Mouse (Mus musculus) embryo, embryonic 10.5 days (tissue): ENCODE measurements at regions not wholly inside any gene's neighbourhood (a gene's known extent, or its start where the extent isn't known, plus 50 kb on each side); places are given as distances from the start of the nearest gene placed in this dataset.

Source experiments
- DNase-seq: peaks from one replicate; pipeline ENCODE4 v3.0.0-alpha.2; 2015; ENCODE audit warnings: low spot score

DNA sequence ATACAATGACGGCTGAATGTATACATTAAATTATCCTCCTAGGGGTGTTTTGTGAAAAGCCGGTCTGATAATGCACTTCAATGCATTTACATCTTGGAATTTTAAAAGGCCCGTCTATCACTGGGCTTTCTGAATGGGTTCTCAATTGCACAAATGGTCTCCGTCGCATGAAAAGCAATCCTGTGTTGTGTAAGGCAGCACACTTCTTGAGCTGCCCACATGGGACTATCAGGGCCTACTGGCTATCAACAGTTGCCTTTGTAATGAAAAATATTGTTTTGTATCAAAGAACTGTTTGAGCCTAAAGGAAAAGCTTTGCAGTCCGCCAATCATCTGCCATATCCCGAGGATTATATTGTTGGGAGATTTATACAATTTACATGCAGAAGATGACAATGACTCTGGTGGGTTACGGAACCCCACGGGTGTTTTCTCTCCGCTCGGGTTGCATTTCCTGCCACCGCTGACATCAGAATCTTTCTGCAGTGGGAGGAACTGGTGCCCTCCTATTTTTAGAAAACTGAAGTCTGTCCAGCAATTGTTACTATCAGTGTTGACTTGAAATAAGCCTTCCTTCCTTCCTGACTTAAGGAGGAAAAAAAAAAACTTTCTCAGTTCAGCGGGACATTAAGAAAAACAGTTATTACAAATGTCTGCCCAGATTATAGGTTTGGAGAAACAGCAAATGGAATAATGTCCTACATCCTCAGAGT is 118.7 kb downstream of the Tmem26 start:
- DNase-seq: no peak

DNA sequence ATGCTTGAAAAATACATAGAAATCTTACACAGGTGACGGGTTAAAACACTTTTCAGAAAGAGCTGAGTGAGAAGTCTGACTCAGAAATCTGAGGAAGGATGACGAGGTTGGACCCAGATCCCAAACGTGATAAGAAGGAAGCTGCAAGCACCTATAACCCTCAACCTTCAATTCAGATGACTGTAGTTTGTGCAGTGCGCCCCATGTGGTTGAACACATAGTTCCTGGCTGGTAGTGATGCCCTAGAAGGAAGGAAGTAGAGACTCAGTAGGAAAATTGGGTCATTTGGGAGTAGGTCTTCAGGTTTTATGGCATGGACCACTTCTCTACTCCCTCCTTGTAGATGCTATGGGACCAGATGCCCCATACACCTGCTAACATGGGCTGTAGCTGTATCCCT is 120.6 kb downstream of the Tmem26 start:
- no peak for DNase-seq

DNA sequence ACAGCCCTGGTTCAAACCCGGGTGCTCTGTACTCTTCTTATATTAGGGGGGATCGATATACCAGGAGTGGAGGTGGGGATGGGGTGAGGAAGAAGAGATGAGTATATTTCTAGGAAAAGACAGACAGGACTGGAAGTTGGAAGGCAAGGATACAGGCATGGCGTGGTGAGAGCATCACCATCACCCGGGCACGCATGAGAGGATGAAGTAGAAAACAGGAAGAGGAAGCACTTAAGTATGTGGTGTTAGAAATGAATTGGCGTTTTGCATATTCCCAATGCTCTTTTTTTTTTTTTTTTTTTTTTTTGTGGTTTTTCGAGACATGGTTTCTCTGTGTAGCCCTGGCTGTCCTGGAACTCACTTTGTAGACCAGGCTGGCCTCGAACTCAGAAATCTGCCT is 121.2 kb downstream of the Tmem26 start:
- DNase-seq: no peak

DNA sequence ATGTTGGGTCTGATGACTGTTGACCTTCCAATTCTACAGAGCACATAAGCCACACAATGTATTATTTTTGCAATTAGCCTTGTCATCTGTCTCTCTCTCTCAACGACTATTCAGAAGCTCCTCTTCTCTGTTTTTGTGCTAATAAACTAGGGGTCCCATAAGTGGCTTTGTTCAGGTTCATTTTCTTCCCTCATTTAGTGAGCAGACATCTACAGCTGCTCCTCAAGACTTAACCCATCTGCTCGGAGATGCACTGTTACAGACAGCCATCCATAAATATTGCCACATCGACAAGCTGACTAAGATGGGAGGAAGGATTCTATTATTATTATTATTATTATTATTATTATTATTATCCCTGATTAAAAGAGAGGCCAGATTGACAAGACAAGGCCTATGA is 127.7 kb downstream of the Tmem26 start:
- no peak for DNase-seq

DNA sequence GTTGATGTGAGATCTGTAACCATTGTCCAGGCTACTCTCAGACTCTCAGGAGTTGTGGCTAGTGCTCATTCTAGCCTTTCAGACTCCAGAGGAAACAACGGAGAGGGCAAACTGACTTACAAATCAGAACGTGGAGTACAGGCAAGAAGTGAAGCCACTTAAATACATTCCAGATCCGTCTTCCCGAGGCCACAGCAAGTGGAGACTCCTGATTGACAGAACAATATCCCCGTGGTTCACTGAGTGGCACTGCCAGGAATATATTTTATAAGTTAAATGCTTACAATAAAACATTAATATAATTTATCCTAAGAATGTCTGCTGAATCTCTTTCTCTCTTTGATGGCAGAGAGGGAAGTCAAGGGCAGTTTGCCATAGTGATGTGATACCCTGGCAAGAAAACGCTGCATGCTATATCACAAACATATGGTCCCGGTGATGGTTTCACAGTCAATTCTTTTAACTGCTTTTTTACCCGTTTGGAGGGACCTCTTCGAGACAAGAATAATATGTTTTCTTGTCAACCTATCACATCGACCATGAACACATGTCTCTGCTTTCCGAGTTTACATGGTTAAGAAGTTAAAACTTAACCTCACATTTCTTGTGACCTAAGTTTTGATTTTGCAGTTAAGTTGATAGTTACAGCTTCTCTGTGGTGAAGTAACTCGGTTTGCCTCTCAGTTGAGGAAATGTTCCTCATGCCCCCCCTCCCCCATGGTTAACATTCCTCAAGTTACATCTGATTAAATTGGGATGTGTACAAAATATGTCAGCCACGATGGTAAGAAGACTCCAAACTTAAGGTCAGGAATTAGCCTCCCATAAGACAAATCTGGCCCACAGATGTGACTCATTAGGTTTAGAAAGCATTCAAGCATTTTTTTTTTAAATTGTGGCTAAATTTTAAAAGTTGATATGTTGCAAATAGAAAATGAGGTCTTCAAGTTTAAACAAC is 132.8 kb downstream of the Tmem26 start:
- DNase-seq: peak; percentile 45

DNA sequence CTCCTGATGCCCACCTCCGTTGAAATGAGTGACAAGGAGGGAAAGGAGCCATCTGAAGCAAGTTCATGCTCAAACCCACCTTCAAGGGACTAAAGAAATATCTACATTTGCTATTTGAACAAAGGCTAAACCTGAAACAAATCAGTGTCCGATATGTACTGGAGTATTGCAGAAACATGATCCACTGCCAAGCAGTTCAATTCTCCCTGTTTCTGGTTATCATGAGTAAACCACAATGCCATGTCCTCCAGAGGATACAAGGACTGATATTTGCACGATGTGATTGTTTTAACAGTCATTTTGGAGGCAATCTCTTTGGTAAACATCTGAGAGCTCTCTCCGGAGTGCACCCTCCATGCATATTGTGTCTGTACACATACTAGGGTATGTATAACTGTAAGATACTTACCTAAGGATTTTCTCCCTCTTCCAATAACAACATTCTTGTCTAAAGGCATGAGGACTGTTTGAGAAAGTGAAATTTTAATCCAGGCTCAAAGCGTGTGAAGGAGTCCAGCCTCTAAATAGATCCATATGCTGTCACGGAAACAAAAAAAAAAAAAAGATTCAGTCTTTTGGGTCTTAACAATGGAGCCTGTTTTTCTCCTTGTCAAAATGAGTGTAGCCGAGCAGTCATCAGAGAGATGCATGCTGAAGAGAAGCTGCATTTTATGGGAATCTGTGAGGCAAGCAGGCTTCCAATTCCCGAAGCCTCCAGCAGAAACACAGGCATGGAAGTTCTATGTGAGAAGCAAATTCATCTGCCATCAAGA is 141.3 kb downstream of the Tmem26 start:
- DNase-seq: peak; percentile 24

DNA sequence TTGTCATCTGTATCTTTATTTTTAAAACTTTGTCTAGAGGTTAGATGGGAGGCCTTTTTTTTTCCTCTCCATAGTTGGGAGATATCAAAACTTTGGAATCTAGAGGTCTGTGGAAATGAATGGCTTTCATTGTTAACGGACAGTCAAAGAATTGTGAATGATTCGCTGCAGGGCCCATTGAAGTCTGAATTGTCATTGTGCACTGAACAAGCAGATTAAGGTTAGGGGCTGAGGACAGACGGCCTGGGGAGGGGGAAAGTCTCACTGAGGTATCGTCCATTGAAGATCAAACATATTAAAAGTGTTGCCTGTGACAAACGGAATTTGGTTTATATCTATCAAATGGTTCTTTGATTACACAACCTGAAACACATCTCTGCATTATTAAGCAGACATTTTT is 142.3 kb downstream of the Tmem26 start:
- peak; percentile 17 for DNase-seq

DNA sequence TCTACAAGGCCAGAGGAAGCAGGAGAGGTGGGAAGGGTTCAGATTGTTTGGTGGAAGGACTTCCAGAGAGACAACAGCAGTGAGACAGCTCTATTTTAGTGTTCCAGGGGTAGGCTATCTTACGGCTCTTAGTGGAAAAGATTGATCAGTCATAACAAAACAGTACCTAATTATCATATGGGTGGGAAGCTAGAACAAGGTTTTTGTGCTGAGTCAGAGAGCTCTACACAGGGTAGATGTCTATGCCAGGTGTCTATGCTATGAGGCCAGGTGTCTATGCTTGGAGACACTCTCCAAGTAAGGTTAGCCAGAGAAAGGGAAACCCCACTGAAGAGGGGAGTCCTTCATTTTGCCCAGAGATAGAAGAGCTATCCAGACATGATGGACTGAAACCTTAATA is 143.9 kb downstream of the Tmem26 start:
- DNase-seq: no peak

DNA sequence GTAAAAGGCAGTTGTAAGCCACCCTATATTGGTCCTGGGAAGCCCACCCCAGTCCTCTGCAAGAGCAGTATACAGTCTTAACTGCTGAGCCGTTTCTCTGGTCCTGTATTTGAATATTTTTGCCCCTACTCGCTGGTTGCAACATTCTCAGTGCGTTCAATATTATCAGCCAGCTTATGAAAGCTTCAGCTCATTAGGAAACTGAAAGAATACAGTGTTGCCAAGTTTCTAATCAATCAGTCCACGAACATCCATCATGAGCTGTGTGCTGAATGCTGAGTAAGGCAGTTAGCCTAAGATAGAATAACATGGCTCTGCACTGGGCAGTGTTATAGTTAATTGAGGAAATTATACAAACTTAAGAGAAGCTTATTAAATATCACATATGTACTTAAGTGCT is 148.7 kb downstream of the Tmem26 start:
- no peak for DNase-seq

DNA sequence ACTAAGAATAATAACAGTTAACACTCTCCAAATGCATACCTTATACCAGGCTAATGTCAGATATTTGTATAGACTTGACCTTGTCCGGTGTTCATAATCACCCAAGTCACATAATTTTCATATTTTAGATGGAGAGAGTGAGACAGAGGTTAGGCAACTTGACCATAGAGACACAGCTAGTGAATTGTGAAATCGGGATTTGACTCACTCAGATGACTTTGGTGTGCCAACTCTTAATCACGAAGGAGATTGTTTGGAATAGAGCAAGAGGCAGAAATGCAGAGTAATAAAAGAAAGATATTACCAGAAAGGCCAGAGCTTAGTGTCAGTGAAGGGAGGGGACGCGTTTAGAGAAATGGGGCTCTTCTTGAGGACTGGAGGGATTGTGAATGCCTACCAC is 152.2 kb downstream of the Tmem26 start:
- DNase-seq: no peak

DNA sequence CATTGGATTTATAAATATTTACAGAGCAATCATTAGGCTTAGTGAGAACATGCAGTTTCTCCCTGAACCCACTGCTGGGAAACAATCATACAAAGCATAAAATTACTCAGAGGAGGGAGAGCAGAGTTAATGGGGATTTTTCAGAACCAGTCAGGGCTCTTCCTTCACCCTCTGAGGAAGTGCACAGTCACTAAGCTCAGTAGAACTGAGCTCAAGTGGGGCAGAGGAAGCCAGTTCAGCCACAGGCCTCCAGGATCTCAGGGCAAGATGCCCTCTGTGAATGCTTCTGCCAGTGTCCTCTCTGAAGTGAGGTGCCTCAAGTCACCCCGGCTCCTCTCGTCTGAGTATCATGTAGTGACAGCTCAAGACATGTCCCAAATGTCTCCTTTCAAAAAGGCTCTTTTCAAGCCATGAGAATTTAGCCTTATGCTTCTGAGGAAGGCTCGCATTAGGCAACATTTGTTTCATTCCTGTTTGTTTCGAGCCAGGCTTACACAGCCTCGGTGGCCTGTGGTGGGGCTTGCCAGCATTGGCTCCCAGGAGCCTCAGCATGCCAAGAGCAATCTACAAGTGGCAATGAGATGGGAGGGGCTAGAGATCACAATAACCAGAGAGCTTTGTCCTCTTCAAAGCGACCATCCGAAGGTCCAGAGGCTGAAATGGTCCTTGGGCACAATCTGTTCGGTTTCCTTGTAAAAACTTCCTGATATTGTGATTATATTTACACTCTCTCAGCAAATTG is 169.8 kb downstream of the Tmem26 start:
- DNase-seq: no peak

DNA sequence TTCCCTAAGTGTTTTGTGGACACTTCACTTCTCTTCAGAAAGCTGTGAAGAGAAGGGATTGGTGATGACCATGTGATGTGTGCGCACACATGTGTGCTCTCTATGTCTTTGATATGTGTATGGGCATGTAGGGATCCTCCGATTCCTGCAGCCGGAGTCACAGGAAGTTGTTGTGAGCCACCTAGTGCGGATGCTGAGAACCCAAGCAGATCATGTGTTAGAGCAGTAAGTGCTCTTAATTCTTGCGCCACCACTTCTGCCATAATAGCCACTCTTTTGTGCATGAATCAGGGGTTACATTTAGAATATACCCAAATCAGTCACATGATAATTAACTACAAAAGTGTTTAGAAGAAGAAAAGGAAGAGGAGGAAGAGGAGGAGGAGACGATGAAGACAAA is 170.7 kb downstream of the Tmem26 start:
- DNase-seq: no peak

DNA sequence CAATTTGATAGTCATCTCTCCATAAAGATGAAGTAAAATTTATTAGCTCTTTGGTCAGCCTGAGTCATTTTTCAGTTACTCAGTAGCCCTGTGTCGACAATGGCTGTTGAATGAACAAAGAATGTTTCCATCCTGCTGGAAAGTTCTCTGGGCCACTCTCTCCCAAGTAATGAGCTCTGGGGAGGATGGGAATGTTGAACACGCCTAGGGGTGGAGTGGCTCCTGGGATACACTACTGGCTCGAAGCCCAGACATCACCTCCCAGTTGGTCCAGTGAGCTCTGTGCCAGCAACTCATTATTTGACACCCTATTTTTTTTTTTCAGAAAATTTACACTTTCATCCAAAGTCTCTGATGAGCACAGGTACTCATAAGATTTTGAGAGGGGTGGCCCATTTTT is 174.1 kb downstream of the Tmem26 start:
- DNase-seq: no peak

DNA sequence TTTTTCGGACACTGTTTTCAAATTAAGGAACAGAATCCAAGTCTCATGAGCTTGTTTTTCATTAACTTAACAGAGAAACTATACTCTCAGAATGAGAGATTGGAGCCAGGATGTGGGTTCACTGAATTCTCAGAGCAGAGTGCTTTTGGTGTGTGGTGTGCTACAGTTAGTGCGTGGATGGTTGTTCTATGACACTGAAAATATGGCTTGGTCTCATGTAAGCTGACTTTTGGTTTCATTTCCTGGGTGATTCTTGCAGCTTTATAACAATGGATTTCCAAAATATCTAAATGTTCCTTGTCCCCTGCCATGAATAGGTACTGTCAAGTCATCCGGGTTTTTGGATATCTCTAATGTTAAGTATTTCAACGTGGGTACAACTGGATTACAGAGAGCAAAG is 177.7 kb downstream of the Tmem26 start:
- DNase-seq: no peak

DNA sequence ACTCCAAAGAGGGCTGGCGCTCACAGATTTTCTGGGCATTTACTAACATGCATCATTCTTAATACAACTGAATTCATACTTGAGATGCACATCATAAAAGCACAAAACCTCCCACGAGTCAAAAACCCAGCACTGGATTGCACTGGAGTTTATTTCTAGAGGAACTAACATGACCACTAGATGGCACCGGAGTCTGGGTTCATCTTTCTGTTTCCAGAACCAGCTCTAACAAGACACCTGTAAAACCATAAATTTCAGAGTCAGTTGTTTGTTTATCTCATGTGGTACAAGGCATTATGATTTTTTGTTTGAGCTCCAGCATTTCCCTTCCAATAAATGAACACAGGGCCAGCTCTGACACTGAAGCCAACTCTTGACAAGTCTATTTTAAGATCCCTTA is 179.2 kb downstream of the Tmem26 start:
- peak; percentile 78 for DNase-seq

DNA sequence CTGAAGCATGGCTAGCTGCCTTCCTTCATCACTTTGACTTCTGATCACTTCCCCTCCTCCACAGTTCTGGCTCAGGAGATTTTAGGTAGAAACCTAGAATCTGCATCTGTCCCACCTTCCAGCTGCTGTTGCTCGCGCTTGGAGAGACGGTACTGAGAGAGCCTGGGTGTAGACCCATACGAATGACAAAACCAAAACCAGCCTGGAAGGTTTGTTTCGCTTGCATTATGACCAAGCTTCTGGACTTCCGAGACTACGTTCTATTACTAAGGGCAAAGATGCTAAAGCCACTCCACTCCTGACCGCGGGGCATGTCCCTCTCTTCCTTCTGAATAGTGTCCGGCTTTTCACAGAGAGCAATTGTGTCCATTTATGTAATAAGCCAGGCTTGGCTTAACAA is 180.9 kb downstream of the Tmem26 start:
- no peak for DNase-seq

DNA sequence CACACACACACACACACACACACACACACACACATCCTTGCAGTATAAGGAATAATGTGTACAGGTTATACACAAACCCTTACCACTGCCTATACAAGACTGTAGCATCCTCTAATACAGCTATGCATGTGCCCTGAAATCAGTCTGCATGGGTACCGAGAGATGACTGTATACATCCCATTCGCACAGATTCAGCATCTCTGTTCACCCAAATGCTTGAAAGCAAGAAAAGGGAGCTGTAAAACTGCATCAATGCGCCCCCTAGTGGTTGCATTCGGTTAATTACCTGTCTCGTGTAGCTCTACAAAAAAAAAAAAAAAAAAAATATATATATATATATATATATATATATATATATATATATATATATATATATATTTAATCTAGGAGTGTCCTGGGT is 184.8 kb downstream of the Tmem26 start:
- peak; percentile 83 for DNase-seq

DNA sequence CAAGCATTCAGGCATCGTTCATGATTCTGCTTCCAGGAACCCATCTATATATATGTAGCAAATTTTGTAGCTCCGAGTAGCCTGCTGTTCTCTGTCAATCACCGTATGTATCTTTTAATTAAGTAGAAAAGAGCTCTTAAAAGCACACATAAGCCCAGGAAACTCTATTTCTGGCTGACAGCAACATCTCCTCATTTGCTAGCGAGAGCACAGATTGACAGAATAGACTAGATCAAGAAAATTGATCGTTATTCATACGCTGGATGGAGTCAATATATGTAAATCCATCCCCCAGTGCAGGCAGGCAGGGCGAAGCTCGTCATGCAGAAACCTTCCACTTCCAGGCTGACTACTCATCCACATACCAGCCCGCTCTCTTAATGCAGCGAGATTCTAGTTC is 185.6 kb downstream of the Tmem26 start:
- no peak for DNase-seq

DNA sequence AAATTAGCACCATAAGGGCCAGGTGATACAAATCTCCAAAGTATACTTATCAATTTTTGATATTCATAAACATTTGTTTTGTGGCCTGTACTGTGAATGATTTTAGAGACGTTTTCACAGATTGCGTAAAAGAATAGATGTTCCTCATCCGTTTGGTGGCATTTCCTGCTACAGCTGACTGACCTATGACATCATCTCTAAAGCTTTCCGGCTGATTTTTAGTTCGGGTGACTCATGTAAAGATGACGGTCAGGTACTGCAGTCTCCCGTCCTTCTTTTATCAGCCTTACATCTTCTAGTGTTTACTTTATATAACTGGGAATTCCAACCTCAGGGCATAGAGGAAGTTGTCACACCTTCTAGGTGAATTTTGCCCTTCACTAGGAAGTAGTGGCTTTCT is 192.7 kb downstream of the Tmem26 start:
- DNase-seq: no peak

DNA sequence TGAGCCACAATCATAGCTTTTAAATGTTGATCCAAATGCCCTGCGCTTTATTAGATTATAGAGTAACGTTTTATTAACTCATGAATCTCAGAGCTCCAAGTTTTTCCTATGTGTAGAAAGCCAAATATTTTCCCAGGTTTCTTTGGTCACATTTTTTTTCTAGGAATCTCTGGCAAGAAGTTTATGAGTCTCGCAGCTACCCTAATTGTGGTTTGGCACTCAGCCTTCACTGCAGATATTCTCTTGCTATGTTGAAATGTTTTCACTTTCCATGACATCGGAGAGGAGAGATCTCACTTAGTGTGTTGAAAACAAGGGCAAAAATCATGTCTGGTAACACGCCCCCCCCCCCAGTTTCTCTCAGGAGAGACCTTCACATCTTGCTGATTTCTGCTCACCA is 212.4 kb downstream of the Tmem26 start:
- no peak for DNase-seq

DNA sequence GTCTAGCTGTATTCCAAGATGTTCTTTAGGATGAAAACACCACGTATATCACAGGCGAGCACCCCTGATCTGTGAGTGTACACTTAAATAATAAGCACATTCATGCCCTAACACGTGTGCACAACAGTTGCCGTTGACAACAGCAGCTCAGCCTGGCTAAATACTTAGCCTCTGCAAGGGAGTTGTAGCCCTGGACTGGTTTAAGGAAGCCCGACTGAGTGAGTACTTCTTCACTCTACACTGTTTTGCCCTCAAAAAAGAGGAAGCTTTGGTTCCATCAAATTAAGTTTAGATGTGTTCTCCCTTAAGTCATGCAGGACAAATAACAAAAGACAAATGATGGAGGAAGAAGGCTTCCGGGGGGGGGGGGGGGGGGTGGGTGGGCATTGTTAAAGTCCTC is 208.0 kb upstream of the Rhobtb1 start:
- peak; percentile 11 for DNase-seq

DNA sequence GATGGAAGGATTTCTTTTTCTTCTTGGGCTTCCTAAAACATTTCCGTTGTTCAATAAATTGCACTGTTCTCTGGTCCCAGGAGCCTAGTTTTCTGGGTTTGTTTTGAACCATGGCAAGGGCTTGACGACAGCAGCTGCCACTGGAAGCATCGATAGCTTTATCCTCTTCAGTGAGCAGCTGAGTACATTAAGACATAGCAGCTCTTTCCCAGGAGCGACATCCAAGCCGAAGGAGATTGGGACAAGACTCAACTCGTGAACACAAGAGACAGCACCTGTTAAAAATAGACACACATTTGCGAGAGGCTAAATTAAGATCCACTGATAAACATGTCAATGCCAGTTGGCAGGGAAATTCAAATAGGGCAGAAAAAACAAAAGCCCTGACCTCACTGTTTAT is 194.7 kb upstream of the Rhobtb1 start:
- DNase-seq: no peak
